Mouse (Mus musculus): ENCODE measurements at regions not wholly inside any gene's neighbourhood (a gene's known extent, or its start where the extent isn't known, plus 50 kb on each side); places are given as distances from the start of the nearest gene placed in this dataset.

- DNase-seq (ENCODE audit: low read depth), result peak; percentile 9
Observed at GRCm38 (mm10) chr12:74523988-74524387, 207.8 kb upstream of the Gm11042 start.

GRCm38 (mm10) chr12:74518032-74518431 lies 201.8 kb upstream of the Gm11042 start:
- no peak for DNase-seq (ENCODE audit: low read depth)

DNA sequence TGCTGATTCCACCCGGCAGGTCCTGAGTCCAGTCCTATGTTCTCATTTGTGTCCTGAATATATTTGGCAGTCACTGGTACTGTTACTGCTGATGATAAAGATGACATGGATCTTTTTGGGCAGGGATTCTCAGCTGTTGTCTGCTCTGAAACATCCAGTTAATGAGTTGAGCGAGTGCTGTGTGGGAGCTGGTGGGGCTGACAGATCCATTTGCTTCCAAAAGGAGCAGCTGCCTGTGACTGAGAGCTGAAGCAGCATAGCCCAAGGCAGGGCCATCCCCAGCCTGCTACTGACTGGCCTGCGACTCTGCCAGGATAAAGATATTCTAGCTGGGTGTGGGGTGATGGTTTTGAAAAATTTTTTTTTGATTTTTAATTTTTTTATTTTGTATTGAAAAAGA lies 200.3 kb upstream of the Gm11042 start:
- no peak for DNase-seq (ENCODE audit: low read depth)

- no peak for DNase-seq (ENCODE audit: low read depth)
Observed at GRCm38 (mm10) chr12:74502791-74503190, 186.6 kb upstream of the Gm11042 start.

- peak; percentile 12 for DNase-seq (ENCODE audit: low read depth)
Observed at GRCm38 (mm10) chr12:74477619-74478018, 161.4 kb upstream of the Gm11042 start.

GRCm38 (mm10) chr12:74474741-74475140 lies 158.5 kb upstream of the Gm11042 start:
- DNase-seq (ENCODE audit: low read depth), result no peak

DNA sequence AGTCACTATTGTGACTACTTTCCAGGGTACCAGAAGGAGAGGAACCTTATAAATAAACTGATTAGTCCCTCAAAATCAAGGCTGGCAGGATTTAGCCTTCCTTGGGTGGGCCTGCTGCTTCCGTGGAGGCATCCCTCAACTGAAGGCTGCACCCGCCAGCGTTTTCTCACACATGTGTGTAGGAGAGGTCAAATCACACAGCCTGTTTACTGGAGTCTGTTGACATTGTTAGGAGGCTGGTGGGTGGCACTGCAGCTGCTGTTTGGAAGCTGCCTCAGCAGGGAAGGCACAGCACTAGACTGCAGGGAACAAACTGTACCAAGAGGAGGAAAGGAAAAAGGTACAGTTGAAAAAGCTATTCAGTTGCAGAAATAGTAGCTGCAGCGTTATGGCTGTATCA lies 142.3 kb upstream of the Gm11042 start:
- DNase-seq (ENCODE audit: low read depth), result no peak

GRCm38 (mm10) chr12:74452375-74453090 lies 136.3 kb upstream of the Gm11042 start:
- no peak for DNase-seq (ENCODE audit: low read depth)

- no peak for DNase-seq (ENCODE audit: low read depth)
Observed at GRCm38 (mm10) chr12:74448248-74448647, 132.1 kb upstream of the Gm11042 start.

DNA sequence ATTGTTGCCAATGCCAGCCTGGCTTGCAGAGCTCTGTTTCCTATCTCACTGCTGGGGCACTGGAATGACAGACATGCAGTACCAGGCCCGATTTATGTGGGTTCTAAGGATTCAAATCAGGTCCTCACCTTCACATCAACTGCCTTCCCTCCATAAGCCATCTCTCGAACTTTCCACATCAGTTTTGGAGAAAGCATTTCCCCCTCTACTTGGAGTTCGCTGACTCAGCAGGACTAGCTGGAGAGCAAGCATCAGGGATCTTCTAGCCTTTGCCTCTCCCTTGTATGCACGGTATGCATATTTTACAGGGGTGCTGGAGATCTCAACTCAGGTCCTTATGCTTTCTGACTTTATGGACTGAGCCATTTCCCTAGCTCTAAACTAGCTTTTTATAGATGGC lies 118.7 kb upstream of the Gm11042 start:
- no peak for DNase-seq (ENCODE audit: low read depth)

DNA sequence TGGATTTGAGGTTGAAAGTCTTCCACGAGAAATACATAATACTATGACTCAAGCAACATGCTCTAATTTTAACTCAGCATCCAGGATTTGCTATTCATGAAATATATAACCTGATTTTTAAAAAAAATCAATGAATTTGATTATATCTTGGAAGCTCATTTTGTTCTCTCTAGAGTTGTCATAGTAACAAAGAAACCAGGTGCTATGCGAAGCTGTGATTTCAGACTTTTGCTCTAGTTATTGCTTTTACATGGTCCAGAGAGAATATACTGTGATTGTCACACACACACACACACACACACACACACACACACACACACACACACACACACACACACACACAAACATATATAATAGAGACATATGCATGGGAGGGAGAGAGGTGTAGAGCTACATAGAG lies 98.5 kb upstream of the Gm11042 start:
- no peak for DNase-seq (ENCODE audit: low read depth)

DNA sequence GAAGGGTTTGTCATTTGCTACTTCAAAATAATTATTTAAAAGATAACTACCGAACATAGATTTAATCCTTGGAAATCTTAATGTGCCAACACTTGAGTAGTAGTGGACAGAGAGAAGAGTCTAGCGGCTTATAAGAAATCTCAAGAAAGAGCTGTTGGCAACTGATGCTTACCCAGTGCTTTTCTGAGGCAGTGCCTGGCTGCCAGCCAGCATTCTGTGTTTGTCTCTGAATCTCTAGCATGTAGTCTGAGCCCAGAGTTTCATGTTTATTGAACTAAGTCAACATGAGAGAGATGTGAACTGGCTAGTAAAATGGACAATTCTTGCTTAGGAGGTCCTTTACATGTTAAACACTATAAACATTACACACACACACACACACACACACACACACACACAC lies 94.3 kb upstream of the Gm11042 start:
- DNase-seq (ENCODE audit: low read depth), result peak; percentile 46

DNA sequence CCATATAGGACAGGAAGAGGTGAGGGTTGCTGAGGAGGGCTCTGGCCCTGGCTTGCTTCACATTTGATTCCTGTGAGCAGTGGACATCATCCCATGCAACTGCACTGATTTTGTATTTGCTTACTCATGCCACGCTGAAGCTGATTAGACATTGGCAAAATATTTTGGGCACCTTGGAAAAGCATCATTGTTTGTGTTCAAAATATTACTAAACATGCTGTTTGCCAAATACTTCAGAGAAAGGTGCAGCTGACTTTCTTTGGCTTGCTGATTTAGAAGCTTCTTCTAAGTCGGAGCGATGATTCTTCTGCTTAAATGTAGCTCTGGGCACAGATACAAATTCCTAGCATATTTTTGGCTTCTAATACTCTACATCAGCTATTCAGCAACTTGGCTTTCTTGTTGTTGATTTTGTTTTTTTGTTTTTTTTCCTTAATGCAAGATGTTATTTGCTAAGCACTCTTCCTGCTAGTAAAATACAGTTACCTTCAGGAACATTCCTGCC lies 91.4 kb upstream of the Gm11042 start:
- peak; percentile 21 for DNase-seq (ENCODE audit: low read depth)

GRCm38 (mm10) chr12:74389811-74390210 lies 73.6 kb upstream of the Gm11042 start:
- no peak for DNase-seq (ENCODE audit: low read depth)

All from NIH3T3 (cell line).